Mouse (Mus musculus): ENCODE data around the gene Slitrk3.

DNA sequence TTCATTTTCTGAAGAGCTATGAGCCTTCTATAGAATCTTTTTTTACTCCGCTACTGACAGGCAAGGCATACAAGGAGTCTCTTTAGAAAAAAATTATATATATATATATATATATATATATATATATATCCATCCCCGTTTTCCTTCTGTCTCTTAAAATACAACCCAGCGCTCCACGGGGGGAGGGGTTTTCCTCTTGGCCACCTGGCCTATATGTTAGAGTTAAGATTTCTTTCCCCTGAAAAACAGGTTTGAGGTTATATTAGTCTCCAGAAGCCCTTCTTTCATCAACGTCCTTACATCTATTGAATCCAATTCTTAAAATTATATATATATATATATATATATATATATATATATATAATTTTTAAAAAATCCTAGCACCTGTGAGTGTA lies 1.6 kb downstream of the Slitrk3 start:
- TF ChIP-seq CTCF (IDR thresholded peaks at IDR 0.05; ENCODE audit: low read depth) (no peak), EP300 (IDR thresholded peaks at IDR 0.05; ENCODE audit: low read depth) (no peak)
